Mouse (Mus musculus) testis, postnatal 10 days (tissue): ENCODE results near the gene Csnk1g1.

ENCODE experiments used
- DNase-seq: peaks from one replicate; pipeline ENCODE4 v3.0.0; 2021; ENCODE audit warnings: low spot score

The Csnk1g1 gene

DNA sequence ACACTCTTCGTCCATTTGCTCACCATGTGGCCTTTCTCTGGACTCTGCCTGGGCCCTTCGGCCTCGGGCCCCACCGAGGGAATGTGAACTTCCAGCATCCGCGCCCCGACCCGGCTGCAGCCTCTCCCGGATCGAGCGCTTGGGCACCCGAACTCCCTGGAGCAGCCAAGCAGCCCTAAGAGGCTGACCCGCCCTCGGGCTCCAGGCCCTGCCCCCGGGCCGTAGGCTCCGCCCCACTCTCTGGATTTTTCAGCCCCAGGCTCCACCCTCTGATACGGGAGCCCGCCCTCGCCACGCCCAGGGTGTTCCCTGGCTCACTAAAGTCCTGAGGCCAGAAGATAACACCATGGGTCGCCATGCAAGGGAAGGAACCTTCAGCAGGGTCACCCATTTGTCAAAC is 160.9 kb downstream of the Csnk1g1 start, which contains the start of gene Snx22:
Gene Snx22, minus strand, starts transcription at position 137 of the 400 bp plus-strand sequence.
- peak; percentile 88 for DNase-seq

DNA sequence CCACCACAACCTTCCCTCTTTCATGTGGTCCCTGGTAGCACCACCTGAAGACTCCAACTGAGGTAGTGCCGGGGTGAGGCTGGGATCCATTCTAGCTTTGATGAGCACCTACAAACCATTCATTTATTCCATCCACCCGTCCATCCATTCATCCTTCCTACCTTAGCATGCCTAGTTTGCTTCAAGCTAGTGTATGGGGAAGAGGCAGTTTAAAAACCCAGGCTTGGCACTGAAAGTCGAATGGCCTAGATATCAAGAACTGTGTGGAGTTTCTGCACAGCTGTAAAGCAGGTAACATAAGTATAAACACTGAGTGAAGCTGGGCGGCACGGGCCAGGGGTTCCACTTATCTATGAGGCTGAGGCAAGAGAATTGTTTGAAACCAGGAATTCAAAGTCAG is 161.4 kb downstream of the Csnk1g1 start:
- no peak for DNase-seq

DNA sequence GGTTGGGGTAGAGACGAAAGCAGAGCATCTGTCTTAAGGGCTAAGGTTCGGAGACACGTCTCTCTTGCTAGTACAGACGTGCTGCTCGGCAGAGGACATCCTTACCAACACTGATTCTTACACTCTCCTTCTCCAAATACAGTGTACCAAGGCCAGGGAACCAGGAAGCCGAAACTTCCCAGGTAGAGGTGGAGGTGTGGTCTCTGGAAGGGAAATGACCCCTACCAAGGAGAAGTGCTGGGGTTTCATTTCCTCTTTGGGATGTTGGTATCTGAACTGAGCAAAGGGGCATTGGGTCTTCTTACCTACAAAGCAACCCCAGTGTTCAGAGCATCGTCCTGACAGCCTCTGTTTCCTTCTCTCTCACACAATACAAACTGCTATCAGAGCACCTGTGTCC is 164.0 kb downstream of the Csnk1g1 start:
- no peak for DNase-seq

DNA sequence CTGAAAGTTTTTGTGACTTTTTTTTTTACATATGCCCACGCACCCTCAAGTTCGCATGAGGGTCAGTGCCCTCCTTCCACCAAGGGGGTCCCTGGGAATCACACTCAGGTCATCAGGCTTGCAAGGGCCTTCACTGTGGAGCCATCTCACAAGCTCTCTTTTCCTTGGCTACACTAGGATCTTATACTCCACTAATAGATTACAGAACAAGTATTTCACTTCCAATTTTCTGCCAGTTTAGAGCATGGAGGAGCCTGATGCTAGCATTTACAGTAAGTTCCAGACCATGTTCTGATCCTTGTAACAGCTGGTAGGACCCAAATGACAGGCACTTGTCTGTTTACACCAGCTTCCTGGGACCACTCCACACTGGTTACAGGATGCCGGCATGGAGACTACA is 169.3 kb downstream of the Csnk1g1 start:
- DNase-seq: no peak

DNA sequence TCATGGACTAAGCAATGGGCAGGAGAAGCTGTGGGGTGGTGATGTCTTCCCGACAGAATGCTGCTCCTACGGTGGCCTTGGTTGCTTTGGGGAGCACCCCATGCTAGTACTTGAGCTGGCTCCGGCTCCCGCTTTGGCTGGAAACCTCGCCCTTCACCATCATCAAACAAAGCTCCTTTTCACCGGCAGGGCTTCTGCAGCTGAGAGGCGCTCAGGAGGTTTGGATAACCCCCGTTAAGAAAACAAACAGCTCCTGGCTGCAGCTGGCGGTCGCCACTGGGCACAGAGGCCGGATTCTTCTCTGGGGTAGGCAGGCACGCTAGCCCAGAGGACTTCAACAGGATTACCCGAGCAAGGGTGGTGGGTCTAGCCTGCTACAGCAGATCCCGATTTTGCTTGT is 169.8 kb downstream of the Csnk1g1 start:
- no peak for DNase-seq

DNA sequence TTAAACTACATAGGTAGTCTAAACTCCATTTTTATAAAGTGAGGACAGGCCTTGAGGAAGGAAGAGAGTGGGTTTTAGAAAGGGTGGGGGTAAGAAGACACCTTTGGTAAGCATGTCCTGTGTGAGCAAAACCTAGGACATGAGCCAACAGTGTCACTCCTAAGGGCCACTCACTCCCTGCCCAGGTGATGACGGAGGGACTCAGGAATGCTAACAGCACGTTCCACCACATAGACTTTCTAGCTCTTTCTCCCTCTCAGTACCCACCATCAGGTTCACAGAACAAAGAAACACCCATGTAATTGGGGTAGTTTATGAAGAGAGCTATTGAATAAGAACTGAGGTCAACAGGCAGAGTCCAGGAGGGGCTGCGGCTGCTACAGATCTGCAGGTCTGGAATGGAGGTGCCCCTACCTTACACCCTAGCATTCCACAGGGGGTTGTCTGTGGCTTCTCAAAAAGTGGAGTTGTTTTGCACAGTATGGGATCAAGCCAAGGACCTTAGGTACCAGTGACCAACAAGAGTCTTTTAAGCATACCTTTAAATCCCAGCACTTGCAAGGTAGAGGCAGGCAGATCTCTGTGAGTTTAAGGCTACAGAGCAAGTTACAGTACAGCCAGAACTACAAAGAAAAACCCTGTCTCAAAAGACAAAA is 172.2 kb downstream of the Csnk1g1 start:
- no peak for DNase-seq

DNA sequence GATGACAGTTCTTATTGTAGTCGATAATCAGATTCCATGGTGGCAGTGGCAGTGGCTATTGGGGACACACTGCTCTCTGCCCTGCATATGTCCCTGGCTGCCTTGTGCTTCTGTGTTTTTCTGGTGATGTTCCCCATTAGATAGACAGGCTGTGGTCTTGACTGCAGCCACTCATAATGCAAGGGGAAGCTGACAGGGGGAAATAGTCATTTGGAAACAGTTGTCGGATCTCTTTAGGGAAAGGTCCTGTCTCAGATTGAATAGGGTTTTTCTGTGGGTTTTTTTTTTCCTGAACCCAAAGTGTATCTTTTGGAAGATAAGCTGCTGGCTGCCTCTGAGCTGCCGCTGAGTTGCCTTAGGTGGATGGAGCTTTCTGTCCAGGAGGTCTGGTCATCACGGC is 173.3 kb downstream of the Csnk1g1 start:
- no peak for DNase-seq

DNA sequence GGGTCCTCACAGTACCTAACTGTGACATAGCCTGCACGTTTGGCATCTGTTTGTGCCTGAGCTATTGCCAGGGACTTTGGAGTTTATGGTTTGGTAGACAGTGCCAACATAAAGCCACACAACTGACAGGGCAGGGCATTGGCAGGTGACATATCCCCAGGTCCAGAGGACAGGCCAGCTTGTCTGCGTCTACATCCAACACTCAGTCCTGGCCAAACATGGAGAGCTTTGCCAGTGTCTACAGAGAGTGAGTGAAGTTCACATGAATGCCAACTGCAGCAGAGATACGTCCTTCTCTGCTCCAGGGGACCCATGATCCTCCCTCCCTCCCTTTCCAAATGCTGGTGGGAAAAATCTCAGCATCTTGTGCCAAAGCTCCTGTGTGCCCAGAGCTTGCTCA is 175.4 kb downstream of the Csnk1g1 start:
- DNase-seq: no peak

DNA sequence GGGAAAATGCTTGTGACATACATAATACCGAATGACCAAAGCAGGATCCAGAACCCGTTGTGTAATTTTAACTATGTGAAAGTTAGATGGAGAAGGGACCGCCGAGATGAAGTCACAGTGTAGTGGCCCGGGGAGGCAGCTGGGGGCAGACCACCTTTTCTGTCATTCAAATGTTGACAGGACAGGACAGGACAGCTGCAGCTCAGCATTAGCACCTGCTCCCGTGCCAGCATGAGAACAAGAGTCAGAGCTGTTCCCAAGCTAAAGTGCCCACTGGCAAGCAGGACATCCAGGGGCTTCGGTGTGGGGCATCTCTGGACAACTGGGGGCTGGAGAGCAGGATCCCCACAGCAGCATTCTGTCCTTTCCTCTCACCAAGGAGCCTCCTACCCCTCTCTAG is 178.3 kb downstream of the Csnk1g1 start:
- no peak for DNase-seq

DNA sequence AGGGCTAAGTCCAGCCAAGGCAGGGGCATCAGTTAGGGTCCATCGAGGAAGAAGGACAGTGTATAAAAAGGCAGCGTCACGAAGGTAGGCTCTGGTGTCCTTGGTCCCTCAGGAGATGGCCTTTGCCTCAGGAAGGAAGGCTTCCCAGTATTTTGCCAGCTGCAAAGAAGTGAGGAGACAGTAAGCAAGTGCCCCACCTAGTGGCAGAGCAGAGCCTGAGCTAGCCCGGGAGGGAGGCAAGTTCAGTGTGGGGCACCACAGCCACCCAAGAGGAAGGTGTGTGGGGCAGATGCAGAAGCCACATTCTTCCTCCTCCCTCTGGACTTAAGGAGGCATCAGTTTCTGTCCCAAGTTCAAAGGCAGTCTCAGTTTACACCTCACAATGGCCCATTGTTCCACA is 179.7 kb downstream of the Csnk1g1 start:
- DNase-seq: peak; percentile 75

DNA sequence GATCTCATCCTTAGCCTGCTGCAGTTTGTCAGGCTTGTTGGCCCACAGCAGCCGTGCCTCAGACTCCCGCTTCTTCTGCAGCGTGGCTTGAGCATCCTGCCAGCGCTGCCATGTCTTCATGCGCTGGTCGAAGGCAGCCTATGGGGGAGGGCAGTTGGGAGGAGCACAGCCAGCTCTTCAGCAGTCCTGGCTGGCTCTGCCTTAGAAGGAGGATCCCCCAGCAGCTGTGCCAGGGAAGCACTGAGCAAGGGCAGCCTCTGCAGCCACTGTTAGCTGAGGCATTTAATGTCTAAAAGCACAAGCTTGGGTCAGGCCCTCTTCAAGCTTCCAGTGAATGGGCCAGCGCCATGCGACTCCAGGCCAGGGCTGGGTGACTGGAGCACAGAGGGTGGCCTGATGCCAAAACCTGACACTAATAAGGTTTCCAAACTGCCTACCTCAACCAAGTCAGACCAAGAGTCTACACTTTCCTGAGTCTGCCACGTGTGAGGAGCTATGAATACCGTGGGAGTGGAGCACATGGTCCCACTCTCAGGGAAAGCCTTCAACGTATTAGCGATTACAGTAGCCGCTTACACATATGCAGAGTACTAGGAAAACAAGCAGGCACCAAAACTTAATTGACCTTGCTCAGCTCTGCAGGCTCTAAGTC is 182.0 kb downstream of the Csnk1g1 start:
- no peak for DNase-seq

DNA sequence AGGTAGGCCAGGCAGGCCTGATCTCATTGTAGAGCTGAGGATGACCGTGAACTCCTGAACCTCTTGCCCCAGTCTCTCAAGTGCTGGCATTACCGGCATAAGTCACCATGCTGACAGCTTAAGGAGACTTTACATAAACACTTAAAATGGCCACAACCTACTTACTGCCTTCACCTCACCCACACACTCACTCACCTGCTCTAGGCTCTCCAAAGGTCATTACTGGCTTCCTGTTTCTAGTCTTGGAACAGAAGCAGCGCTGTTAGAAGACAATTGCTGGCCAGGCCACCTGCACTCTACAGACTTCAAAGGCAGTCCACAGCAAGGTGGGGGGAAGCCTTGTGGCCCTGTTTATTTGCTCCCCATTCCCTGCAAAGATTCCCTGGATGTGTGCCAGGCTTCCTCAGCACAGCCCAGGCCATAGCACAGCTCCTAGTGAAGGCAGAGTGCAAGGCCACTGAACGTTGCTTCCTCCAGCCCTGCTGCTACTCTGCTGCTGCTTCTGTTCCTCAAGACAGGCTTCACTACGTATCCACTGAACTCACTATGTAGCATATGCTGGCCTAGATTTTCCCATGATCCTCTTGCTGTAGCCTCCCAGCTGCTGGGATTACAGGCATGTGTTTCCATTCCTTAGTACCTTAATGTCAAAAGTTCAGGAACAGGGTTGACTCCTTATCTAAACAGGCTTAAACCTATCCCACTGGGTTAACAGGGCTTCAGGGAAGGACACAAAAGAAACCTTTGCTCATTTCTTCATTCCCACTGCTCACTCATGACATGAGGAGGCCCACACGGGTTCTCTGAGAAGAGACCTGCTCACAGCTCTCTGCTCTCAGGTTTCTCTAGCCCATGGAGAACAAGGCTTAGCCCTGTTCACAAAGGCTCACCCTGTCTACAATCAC is 182.9 kb downstream of the Csnk1g1 start:
- no peak for DNase-seq

DNA sequence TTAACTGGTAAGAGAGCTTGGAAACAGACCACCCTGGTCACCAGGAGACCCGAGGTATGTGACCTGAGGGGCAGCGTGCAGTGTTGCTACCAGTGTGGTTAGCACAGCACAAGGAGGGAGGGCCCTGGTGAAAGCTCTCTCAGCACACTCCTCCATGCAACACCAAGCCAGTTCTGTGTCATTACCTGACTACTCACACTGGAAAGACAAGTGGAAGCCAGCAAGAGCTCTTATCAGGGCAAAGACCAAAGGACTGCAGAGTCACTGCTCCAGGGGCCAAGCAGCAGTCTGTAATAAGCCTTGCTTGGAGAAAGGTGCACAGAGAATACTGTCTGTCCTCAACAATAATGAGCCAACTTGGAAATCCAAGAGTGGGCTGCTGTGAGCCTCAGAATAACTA is 183.9 kb downstream of the Csnk1g1 start:
- DNase-seq: no peak
